Mouse (Mus musculus) retina, postnatal 7 days (tissue): Measurements from ENCODE around the gene Cyp1a2.
"Not testable (repeated sequence)": the region's sequence is repeated elsewhere in the genome, so short reads cannot be mapped to it uniquely, and the experiment has no call there.

Source experiments
- DNase-seq: peaks from one replicate; pipeline ENCODE4 v3.0.0-alpha.2; 2012; ENCODE audit warnings: low read depth, low spot score

Gene Cyp1a2

GRCm38 (mm10) chr9:57683520-57683919 lies at the start of gene Cyp1a2:
Cyp1a2 (minus strand) TSS chr9:57683703.
- DNase-seq, result no peak

- no peak for DNase-seq
Measured at GRCm38 (mm10) chr9:57728312-57728711, 44.8 kb upstream of the Cyp1a2 start.

GRCm38 (mm10) chr9:57724701-57725100 lies 41.2 kb upstream of the Cyp1a2 start:
- no peak for DNase-seq

GRCm38 (mm10) chr9:57723796-57724195 lies 40.3 kb upstream of the Cyp1a2 start:
- DNase-seq, result no peak

GRCm38 (mm10) chr9:57723315-57723715 lies 39.8 kb upstream of the Cyp1a2 start:
- DNase-seq, result no peak

- DNase-seq, result no peak
Measured at GRCm38 (mm10) chr9:57722371-57722770, 38.9 kb upstream of the Cyp1a2 start.

- DNase-seq, result no peak
Measured at GRCm38 (mm10) chr9:57720736-57721135, 37.2 kb upstream of the Cyp1a2 start.

- no peak for DNase-seq
Measured at GRCm38 (mm10) chr9:57718408-57718807, 34.9 kb upstream of the Cyp1a2 start.

- no peak for DNase-seq
Measured at GRCm38 (mm10) chr9:57712194-57712593, 28.7 kb upstream of the Cyp1a2 start.

- not testable (repeated sequence) for DNase-seq
Measured at GRCm38 (mm10) chr9:57710214-57710613, 26.7 kb upstream of the Cyp1a2 start.

- DNase-seq, result no peak
Measured at GRCm38 (mm10) chr9:57708720-57709274, 25.3 kb upstream of the Cyp1a2 start.

GRCm38 (mm10) chr9:57708068-57708719 lies 24.7 kb upstream of the Cyp1a2 start, which contains the start of gene Edc3:
Edc3 (plus strand) TSS chr9:57708540.
- peak; percentile 68 for DNase-seq

- no peak for DNase-seq
Measured at GRCm38 (mm10) chr9:57706496-57706895, 23.0 kb upstream of the Cyp1a2 start.

- DNase-seq, result no peak
Measured at GRCm38 (mm10) chr9:57698466-57699150, 15.1 kb upstream of the Cyp1a2 start.

GRCm38 (mm10) chr9:57697380-57697779 lies 13.9 kb upstream of the Cyp1a2 start:
- DNase-seq, result no peak

GRCm38 (mm10) chr9:57696380-57697285 lies 13.1 kb upstream of the Cyp1a2 start:
- DNase-seq, result no peak

GRCm38 (mm10) chr9:57694108-57694507 lies 10.6 kb upstream of the Cyp1a2 start:
- DNase-seq, result no peak

- DNase-seq, result no peak
Measured at GRCm38 (mm10) chr9:57688606-57689005, 5.1 kb upstream of the Cyp1a2 start.

- DNase-seq, result no peak
Measured at GRCm38 (mm10) chr9:57688158-57688557, 4.7 kb upstream of the Cyp1a2 start.

GRCm38 (mm10) chr9:57687751-57688150 lies 4.2 kb upstream of the Cyp1a2 start, which contains the start of gene Cyp1a1:
Cyp1a1 (plus strand) TSS chr9:57687928.
- no peak for DNase-seq

- no peak for DNase-seq
Measured at GRCm38 (mm10) chr9:57686011-57686410, 2.5 kb upstream of the Cyp1a2 start.

GRCm38 (mm10) chr9:57681411-57681810 lies 2.1 kb downstream of the Cyp1a2 start:
- no peak for DNase-seq
